Mouse (Mus musculus): ENCODE measurements around the gene Kcnab2.

- TF ChIP-seq CTCF (IDR thresholded peaks at IDR 0.05) (no peak), POLR2A (IDR thresholded peaks at IDR 0.05; ENCODE audit: insufficient read depth, low read depth, low read length) (no peak)
These were observed 85.5 kb downstream of the Kcnab2 start for GRCm38 (mm10) chr4:152392192-152392591.
